Mouse (Mus musculus): ENCODE measurements around the gene Entpd3.
"Not testable (repeated sequence)": the region's sequence is repeated elsewhere in the genome, so short reads cannot be mapped to it uniquely, and the experiment has no call there.

The Entpd3 gene

DNA sequence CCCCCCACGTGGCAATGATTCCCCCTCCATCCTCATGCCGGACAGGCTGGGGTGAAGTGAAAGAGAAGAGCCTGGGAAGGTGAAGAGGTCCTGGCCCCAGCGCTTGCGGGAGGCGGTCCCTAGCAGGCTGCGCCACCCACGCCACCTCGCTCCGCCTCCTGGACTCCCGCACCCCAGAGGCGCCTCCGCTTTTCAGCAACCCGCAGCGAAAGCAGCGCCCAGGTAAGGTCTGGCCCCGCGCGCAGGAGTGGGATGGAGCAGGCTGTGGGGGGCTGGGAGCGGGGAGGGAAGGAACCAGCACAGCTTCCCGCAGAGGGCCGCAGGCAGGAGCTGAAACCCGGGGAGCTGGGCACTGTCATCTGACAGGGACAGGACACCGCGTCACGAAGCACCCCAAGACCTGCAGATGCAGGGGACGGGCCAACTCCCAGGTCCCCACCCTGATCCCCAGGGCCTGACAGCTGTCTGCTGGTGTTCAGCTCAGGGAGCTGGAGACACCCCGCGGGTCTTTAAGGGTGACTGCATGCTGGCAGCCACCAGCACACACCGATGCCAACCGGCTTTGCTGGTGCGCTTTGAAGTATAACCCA, at the start of gene Entpd3:
Entpd3 (plus strand) TSS at position 157 of the 590 bp plus-strand sequence.
- DNase-seq (ENCODE audit: low spot score): no peak

DNA sequence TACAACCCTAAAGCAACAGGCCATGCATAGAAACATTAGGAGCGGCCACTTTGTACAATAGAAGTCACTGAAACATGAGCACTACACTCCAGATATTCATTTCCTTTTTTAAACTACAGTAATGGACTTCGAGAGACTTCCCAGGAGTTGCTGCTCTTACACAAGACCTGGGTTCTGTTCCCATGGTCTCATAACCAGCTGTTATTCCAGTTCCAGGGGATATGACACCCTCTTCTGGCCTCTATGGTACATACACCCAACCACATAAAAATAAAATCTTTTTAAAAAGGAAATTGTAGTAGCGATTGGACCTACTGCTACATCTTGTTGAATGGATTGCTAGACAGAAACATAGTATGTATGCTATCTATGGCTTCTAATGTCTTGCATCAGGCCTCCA, 48.1 kb upstream of the Entpd3 start:
- DNase-seq (ENCODE audit: low spot score): no peak

DNA sequence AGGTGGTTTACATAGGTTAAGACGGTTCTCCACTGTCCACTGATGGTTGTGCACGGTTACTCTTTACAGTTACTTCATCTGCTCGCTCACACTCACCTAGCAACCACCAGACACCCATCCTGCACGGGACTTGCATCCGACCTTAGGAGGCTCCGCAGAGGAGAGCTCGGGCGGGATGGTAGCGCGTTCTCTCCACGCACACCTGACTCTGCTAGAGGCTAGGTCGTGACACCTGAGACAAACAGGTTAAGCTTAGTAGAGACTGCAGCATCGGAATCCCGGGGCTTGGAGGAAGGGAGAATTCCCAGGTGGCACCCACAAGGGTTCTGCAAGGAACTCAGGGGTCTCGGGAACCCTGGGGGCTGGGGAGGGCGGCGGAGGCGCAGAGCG, 47.6 kb upstream of the Entpd3 start, which contains the start of gene Eif1b:
Eif1b (plus strand) TSS at position 223 of the 390 bp plus-strand sequence.
- no peak for DNase-seq (ENCODE audit: low spot score)

DNA sequence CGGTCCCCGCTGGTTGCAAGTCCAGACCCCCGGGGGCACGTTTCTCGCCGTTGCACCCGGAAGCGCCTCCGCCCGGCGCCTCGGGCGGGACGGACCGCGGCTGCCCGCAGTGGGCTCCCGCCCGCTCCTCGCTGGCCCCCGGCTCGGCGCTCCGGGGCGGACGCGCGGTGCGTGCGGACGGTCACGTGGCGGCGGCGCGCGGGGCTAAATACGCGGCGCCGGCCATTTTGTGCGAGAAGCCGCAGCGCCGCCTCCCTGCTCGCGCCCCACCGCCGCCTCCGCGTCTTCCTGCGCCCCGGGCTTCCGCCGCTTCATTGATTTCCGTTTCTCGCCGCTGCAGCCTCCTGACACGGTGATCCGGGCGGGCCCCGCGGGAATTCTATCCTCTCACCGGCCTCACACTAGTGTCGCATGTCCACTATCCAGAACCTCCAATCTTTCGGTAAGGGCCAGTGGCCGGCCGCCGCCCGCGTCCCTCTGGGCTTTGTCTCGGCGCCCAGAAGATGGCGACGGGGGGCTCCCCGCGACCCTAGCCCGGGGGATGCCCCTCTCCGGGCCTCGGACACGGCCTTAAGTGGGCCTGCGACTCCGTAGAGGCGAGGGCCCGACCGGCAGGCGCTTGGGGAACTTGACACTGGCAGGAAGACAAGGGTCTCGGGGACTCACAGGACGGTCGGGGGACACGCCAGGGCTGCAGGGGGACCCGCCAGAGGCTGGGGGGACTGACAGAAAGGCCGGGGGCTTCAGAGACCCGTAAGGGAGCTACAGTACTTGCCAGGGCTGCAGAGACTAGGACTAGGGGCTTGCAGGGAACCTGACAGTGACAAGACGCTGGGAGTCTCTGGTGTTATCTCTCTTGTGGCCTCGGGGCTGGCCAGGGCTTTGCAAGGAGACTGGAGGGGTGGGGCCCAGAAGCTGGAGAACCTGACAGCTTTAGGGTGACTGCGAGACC, 46.9 kb upstream of the Entpd3 start:
- DNase-seq (ENCODE audit: low spot score): peak; percentile 62

DNA sequence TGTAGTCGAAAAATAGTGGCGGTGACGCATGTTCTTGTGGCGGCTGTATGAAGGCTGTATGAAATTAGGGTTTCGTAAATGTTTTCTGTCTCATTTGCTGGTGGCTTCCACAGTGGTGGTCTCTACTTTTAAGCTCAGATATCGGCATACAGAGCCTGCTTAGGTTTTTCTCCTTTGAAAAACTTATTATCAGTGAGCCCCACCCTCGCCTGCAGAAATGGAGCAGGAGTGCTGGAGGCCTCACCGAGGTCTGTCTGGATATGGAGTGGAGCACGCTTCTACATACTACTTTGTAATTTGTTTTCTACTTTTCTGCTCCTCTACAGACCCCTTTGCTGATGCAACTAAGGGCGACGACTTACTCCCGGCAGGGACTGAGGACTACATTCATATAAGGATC, 45.8 kb upstream of the Entpd3 start:
- no peak for DNase-seq (ENCODE audit: low spot score)

DNA sequence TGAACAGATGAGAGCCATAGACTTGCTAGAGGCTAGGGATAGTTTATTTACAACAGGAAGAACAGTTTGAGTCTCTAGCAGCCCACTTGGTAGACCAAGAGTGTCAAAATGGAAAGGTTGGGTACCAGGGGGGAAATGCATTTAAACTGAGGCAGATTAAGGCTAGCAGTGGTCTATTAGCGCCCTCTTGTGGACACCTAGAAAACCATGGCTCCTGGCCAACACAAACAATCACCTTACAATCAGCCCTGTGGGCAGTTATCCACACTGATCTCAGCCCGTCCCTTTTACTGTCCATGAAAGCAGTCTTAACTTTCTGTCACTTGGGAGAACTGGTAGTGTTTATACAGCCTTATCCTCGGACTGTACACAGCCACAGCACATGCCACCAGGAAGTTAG, 42.9 kb upstream of the Entpd3 start:
- no peak for DNase-seq (ENCODE audit: low spot score)

DNA sequence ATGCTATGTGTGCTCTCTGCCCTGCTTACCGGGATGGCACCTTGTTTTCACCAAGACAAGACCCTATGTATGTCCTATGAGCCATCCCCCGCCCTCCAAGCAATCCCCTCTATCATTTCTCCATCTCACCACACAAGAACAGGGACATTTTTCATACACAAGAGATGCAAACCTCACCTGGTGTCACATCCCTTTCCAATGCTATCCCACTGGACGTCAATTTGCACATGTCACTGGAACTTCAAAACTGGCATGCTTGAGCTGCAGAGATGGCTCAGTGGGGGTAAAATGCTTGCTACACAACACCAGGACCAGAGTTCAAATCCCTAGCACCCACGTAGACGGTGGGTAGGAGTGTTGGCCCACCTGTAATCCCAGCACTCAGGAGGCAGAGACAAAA, 41.6 kb upstream of the Entpd3 start:
- no peak for DNase-seq (ENCODE audit: low spot score)

DNA sequence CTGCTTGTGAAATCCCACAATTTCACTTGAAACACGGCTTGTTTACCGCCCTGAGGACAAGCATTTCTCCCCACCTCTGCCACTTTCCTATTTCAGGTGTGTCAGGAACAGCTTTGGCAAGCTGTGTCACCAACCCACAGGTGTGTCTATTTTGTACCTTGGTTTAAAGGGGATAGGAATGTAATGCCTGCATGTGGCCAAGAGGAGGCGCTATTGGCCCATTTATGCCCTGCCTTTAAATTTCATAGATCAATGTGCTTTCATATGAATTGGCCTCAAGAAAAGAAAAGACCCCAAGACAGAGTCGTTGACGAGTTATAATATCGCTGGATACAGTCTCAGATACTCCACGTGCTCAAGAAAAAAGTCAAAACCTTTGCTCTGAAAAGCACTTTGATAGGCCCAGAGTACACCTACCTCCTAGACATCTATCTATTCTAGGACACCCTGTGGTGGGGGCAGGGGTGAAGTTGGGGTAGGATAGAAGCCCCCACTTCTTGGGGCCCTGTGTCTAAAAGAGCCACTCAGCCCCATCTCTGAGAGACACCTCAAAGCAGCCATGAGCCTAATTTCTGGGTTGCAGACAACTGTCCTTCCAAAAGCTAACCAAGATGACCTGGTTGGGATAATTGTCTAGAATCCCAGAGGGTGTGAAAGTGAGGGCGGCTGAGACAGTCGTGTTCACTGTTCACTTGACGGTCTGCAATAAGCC, 38.3 kb upstream of the Entpd3 start:
- no peak for DNase-seq (ENCODE audit: low spot score)

DNA sequence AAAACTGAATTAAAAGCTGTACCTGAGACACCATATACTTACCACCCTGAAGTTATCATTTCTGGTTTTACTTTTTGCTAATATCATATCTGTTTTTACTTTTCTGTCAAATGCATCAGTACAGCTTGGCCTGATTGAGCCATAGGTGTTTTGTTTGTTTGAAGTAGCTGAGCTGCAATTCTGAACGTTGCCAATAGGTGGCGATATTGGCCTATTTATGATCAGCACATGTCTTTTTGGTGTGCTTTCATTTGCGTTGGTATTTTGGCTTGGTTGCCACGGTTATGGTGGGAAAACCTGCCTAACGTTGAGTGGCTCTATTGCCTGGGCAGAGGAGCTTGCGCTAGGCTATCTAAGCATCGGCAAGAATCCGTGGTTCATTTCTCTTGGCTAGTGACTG, 37.6 kb upstream of the Entpd3 start:
- peak; percentile 53 for DNase-seq (ENCODE audit: low spot score)

DNA sequence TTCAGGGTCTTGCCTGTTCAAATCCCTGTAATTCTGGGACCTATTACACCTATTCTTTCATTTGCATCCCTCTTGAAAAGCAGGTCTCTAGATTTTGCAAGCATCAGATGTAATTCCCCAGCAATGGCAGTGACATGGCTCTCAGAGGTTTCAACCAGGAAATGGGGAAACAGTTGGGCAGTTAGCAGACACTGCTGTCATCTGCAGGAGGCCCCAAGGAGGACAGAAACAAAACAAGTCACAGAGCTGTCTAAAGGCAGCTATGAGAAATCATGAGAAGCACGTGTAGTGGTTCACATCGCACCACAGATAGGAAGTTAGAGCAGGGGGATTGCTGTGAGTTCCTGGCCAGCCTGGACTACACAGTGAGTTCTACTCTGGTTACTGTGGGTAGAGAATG, 35.2 kb upstream of the Entpd3 start:
- DNase-seq (ENCODE audit: low spot score): no peak

DNA sequence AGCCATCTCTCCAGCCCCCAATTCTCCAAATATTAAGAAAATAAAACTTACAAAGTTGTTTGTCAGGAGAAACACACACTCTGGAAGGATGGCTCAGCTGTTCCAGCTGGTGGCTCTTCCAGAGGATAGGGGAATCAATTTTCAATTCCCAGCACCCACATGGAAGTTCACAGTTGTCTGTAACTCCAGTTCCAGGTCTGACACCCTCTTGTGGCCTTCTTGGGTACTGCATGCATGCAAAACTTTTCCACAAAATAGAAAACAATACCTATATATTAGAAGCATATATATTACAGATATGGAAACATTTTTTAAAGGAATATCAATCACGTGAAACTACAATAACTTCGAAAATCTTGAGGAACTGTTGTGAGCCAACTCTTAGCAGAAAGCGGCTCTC, 27.8 kb upstream of the Entpd3 start:
- no peak for DNase-seq (ENCODE audit: low spot score)

DNA sequence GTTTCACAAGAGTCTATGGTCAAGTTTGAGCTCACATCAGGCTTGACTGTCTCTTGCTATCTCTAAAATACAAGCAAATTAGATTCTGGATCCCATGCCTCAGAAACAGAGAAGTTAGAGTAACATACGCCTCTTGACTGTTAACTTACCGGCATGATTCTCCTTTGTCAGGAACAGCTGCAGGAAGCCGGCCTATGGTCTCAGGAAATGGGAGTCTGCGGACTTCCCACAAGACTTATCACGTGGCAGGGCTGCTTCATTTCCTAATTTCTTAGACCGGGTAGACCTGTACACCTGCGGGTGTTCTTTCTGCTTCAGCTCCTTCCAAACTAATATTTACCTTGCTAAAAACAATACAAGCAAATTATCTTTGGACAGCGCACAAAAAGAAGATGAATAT, 22.9 kb upstream of the Entpd3 start:
- DNase-seq (ENCODE audit: low spot score): no peak

DNA sequence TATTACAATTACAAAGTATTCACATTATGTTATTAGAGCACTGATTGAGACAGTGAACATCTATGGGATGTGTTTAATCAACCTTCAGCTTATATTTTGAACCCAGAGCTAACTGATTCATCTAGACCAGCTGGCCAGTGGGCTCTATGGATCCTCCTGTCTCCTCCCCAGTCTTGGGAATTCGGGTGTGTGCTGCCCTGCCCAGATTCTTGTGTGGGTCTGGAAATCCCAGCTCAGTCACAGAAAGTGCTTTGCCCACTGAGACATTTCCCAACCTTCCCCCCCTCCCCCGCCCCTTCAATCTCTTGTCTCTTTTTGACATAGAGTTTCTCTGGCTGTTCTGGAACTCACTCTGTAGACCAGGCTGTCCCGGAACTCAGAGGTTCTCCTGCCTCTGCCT, 20.7 kb upstream of the Entpd3 start:
- no peak for DNase-seq (ENCODE audit: low spot score)

DNA sequence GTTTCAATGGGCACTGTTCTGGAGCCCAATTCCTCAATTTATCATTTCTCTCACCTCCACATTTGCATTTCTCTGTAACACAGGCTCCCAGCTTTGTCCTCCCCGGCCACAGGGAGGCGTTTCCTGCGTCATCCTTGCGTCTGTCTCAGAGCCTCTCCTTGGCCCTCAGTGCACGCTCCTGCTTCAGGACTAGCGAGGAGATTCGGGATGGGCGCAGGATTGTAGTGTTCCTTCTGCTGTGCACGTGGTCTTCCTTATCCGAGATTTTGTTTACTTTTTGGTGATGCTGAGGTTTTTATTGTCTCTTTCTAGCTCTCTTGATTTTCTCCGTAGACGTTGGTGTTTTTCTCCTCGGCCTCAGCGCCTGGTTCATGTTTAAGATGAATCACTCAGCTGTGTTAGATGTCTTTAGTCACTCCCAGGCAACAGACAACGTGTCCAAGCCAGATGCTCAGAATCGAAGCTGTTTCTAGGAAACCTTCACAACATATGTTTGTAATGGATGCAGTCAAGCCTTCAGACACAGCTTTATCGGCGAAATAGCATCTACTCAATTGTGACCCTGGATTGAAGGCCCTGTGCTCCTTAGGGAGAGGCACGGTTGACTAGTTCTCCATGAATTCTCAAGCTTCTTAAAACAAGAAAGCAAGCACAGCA, 20.0 kb upstream of the Entpd3 start:
- DNase-seq (ENCODE audit: low spot score): no peak

DNA sequence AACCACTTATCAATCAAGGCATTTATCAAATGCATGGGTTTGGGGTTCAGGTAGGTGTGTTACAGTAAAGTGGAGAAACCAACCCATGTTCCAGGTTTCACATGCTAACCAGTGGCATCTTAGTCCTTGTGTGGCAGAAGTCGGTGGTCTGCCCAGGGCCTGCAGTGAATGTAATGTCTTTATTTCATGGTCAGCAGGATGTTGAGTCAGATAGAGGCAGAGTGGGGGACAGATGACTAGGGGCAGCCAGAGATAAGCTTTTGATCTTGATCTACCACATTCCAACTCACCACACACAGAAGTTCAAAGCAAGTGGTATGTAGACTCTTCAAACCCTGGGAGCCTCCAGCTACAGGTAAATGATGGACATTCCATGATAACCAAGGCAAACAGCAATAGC, 18.5 kb upstream of the Entpd3 start:
- DNase-seq (ENCODE audit: low spot score): no peak

DNA sequence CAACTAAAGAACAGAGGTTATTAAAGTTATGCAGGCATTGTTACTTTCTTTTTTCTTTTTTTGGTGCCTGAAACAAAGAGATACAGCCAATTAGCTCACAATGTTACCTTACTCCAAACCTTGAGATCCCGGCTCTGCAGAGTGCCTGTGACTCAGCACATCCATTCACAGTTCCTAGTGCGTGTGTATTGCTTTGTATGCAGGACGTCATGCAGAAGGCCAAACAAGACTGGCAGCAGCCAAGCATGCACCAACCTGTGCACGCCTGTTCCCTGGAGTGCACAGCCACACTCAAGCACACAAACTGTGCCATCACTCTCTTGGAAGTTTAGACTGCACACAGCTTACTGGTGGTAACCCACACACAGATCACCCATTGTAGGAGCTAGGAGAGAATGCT, 12.3 kb upstream of the Entpd3 start:
- no peak for DNase-seq (ENCODE audit: low spot score)

DNA sequence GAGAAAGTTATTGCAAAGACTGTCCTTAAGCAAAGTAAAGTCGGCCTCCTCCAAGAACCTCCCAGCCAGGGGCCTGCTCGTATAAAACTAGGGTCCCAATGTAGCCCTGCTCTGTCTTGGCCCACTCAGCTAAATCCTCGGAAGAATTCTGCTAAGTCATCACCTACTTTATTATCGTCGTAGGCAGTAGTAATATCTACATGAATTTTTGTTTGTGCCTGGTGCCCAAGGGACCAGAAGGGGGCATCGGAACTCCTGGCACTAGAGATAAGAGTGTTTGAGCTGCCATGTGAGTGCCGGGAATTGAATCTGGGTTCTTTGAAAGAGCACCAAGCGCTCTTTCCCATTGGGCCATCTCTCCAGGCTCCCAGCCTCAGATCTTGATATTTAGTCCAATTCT, 11.7 kb upstream of the Entpd3 start:
- no peak for DNase-seq (ENCODE audit: low spot score)

DNA sequence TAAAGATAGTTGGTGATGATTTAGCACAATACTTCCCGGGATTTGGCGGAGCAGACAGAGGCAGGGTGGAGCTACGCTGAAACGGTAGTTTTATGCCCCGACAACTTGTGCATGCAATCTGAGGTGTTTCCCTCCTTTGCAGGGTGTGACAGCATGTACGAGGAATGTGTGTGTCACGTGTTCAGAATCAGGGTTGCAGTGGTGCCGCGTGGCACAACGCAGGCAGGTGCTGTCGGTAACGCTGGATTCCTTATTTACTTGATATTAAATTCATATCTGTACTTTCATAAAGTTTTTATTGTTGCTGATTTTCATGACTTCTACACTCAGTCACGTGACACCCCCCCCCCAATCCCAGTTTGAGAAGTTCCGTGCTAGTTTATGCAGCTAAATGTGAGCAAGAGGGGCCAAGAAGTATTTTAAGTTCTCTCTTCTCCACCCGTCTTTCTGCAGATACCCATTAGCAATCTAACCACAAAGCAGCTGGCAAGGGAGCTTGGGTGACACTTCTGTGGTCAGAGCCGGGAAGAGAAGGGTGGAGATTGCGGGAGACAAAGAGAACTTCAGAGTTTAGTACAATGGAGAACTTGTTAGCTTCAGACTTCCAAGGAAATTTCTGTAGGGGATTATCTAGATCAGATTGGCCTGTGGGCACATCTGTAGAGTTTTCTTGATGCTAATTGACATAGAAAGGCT, 10.7 kb upstream of the Entpd3 start:
- no peak for DNase-seq (ENCODE audit: low spot score)

DNA sequence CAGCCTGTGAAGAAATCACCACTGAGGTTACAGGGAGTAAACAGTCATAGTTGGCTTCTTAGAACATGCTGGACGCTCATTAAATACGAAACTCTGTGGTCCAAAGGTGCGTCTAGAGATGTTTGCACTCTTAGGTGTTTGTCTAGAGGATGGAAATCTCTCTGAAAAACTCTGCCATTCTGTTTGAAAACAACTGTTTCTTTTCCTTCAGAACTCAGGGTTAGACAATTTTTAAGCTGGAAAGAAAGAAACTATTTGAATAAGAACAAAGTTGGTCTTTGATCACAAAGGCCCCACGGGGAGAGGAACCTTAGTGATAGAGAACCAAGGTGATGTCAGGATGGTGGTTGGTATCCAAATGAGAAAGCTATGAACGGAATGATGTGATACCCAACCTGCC, 9.1 kb upstream of the Entpd3 start:
- no peak for DNase-seq (ENCODE audit: low spot score)

DNA sequence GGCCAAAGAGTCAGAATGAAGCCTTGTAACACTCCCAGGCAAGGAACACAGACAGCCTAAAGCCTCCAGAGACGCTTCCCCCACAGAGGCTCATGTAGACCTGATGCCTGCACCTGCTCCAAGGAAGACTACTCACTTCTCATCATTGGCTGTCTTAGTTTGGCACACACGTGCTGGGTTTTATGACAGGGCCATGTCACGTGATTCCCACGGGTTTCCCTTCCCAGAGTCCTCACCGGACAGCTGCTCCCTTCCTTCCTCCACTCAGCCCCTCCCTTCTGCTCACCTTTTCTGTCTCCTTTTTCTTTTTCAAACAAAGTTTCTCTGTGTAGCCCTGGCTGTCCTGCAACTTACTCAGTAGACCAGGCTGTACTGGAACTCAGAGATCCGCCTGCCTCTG, 7.6 kb upstream of the Entpd3 start:
- DNase-seq (ENCODE audit: low spot score): no peak

DNA sequence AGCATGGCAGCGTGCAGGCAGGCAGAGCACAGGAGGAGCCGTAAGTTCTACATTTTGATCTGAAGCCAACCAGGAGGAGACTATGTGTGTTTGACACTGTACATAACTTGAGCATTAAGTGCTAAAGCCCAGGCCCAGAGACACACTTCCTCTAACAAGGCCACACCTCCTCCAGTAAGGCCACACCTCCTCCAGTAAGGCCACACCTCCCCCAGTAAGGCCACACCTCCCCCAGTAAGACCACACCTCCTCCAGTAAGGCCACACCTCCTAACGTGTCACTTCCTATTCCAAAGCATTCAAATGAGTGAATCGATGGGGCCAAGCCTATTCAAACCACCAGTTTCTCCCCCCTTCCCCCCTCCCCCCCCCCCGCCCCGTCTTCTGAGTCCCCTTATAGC, 6.9 kb upstream of the Entpd3 start:
- DNase-seq (ENCODE audit: low spot score): no peak

DNA sequence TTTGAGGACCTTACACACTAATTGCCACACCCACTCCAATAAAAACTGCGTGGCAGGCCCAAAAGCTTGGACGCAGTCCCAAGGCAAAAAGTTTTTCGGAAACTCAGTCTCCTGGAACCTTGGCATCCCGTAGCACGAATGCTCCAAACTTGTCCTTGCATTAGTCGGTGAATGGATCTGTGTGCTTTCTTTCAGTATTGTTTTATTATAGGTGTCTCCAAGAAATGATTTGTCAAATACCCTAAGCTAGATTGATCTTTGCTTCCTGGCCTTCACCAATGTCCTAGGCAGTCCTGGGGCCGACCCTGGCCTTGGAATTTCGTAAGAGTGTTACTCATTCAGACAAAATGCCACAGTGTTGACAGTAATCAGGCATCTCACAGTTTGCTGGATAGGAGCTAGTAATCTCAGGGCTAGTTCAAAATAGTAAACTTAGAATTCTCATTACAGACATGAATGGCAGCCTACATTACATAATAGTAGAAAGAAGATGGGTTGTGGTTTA, 6.1 kb upstream of the Entpd3 start:
- DNase-seq (ENCODE audit: low spot score): not testable (repeated sequence)
